ENCODE assay signal across 17 mouse cellular contexts in genomic region chr16:58475544-58476154, GRCm38 (mm10). TPM values are rescaled to one million over a fixed set of nuclear protein-coding genes. Genes with fewer than 3 reads are reported as not detected.
DNase-seq lines count a peak whose midpoint lies in the region; ATAC-seq and TF ChIP-seq lines count a peak whose summit lies in the region.
"Had no signal": no experiment of that assay in that cellular context is flagged by ENCODE, and none has a peak within 500 bp of the region (broad histone marks: within the 10 kb centered on the region; RNA-seq: fewer than 3 reads in every experiment).

No protein-coding gene starts in this region.

- H3K36me3 ChIP-seq in heart, postnatal 0 days (replicated peaks; ENCODE audit: control insufficient read depth, insufficient read depth, low read length) = peaks cover 50% of the 10 kb centered on the region
- peaks cover 62% of the 10 kb centered on the region for H3K36me3 ChIP-seq in heart, embryonic 12.5 days
- peaks cover 79 to 98% of the 10 kb centered on the region in 2 experiments for H3K36me3 ChIP-seq in CH12.LX (replicated peaks in 1 of 2; ENCODE audit: control insufficient read depth in 1 of 2, insufficient read depth in 1 of 2, low read length in 1 of 2)

- in situ Hi-C loops in CH12.LX (cut with MboI; ENCODE audit: low pct_ligation_motif_present, low pct_unique_long_range_greater_than_20kb, low sequenced_read_pairs) = no loop called here

- no peak for ATAC-seq in heart, postnatal 0 days (ENCODE audit: insufficient read depth, low read depth)
- ATAC-seq in heart, embryonic 12.5 days (ENCODE audit: insufficient number of reproducible peaks, low FRiP score) = no peak
- ATAC-seq: inflammation-experienced regulatory T-cells, adult 6 months had no signal

- no peak for TF ChIP-seq RAD21 in CH12.LX (IDR thresholded peaks at IDR 0.05; ENCODE audit: low read depth, low read length)

- peaks cover 28% of the 10 kb centered on the region for H3K79me2 ChIP-seq in CH12.LX (replicated peaks; ENCODE audit: control insufficient read depth, extremely low read depth, insufficient read depth, poor library complexity, severe bottlenecking)

- H3K4me2 ChIP-seq in heart, postnatal 0 days (ENCODE audit: low read depth, low read length) = no peak overlapping the region
- H3K4me2 ChIP-seq in heart, embryonic 12.5 days = no peak overlapping the region
- no peak overlapping the region for H3K4me2 ChIP-seq in CH12.LX (ENCODE audit: insufficient read depth, low read depth, poor library complexity, severe bottlenecking)
- H3K4me2 ChIP-seq: embryonic facial prominence, embryonic 15.5 days; limb, embryonic 13.5 days had no signal

- 0 out of 2 replicates have a peak, but pooled peaks cover 5% of the 10 kb centered on the region for H3K9me3 ChIP-seq in heart, postnatal 0 days (replicated peaks; ENCODE audit: control insufficient read depth, low read length)
- peaks cover 6% of the 10 kb centered on the region; the same call in 1 of the 2 replicates for H3K9me3 ChIP-seq in heart, embryonic 12.5 days (replicated peaks)
- H3K9me3 ChIP-seq in CH12.LX (replicated peaks; ENCODE audit: low read length) = peaks cover 21% of the 10 kb centered on the region
- H3K9me3 ChIP-seq: embryonic facial prominence, embryonic 15.5 days; heart, embryonic 10.5 days had no signal

- no peak for TF ChIP-seq EP300 in heart, postnatal 0 days (IDR thresholded peaks at IDR 0.05; ENCODE audit: low read depth)
- peak; percentile 80; the same call in 1 of the 2 replicates for TF ChIP-seq EP300 in CH12.LX (IDR thresholded peaks at IDR 0.05; ENCODE audit: low read length)

- TF ChIP-seq POLR2A in CH12.LX (IDR thresholded peaks at IDR 0.05; ENCODE audit: low read depth, low read length) = no peak
- no peak for TF ChIP-seq POLR2A in bone marrow macrophage, adult 2 months (IDR thresholded peaks at IDR 0.05; ENCODE audit: borderline replicate concordance, low read depth, low read length)

- H3K4me1 ChIP-seq in heart, postnatal 0 days (ENCODE audit: control insufficient read depth, insufficient read depth) = peaks cover 8% of the 10 kb centered on the region
- H3K4me1 ChIP-seq in heart, embryonic 12.5 days (replicated peaks) = peaks cover 14% of the 10 kb centered on the region
- H3K4me1 ChIP-seq in CH12.LX (ENCODE audit: control insufficient read depth in 1 of 2, insufficient read depth in 2 of 2) = peaks cover 14 to 76% of the 10 kb centered on the region in 2 experiments
- peaks cover 34% of the 10 kb centered on the region for H3K4me1 ChIP-seq in bone marrow macrophage, adult 2 months (ENCODE audit: control insufficient read depth, insufficient read depth, low read length)
- H3K4me1 ChIP-seq: embryonic facial prominence, embryonic 15.5 days; heart, embryonic 10.5 days had no signal

- H3K9ac ChIP-seq in heart, postnatal 0 days (replicated peaks; ENCODE audit: low read depth, low read length) = no peak overlapping the region
- no peak overlapping the region for H3K9ac ChIP-seq in heart, embryonic 12.5 days
- H3K9ac ChIP-seq in CH12.LX (ENCODE audit: insufficient read depth, low read depth) = 0 out of 2 replicates have a peak overlapping the region, but pooled peaks have one; percentile 7
- H3K9ac ChIP-seq: embryonic facial prominence, embryonic 15.5 days; limb, embryonic 13.5 days had no signal

- H3K4me3 ChIP-seq in heart, postnatal 0 days (ENCODE audit: low read depth, low read length) = no peak overlapping the region
- no peak overlapping the region for H3K4me3 ChIP-seq in heart, embryonic 12.5 days
- no peak overlapping the region for H3K4me3 ChIP-seq in layer of hippocampus, adult 2 months
- H3K4me3 ChIP-seq in CH12.LX (replicated peaks in 1 of 3; ENCODE audit: low read depth in 2 of 3, low read length in 2 of 3, poor library complexity in 1 of 3) = no peak overlapping the region
- H3K4me3 ChIP-seq in bone marrow macrophage, adult 2 months (ENCODE audit: insufficient read depth, low read length) = no peak overlapping the region
- H3K4me3 ChIP-seq: embryonic facial prominence, embryonic 15.5 days; forebrain, embryonic 10.5 days; heart, embryonic 10.5 days; limb, embryonic 13.5 days had no signal

- no peak for TF ChIP-seq CTCF in heart, postnatal 0 days (IDR thresholded peaks at IDR 0.05; ENCODE audit: low read depth)
- TF ChIP-seq CTCF in layer of hippocampus, adult 2 months (conservative IDR thresholded peaks at IDR 0.05) = no peak
- TF ChIP-seq CTCF in CH12.LX (conservative IDR thresholded peaks at IDR 0.05 in 1 of 2, IDR thresholded peaks at IDR 0.05 in 1 of 2; ENCODE audit: low read depth in 2 of 2, low read length in 2 of 2) = no peak
- TF ChIP-seq CTCF in bone marrow macrophage, adult 2 months (IDR thresholded peaks at IDR 0.05; ENCODE audit: low read depth, low read length) = no peak

- H3K27me3 ChIP-seq in heart, postnatal 0 days (ENCODE audit: control insufficient read depth, insufficient read depth, low read length) = no peaks in the 10 kb centered on the region
- H3K27me3 ChIP-seq in heart, embryonic 12.5 days (replicated peaks) = no peaks in the 10 kb centered on the region
- no peaks in the 10 kb centered on the region for H3K27me3 ChIP-seq in CH12.LX (replicated peaks)
- H3K27me3 ChIP-seq: embryonic facial prominence, embryonic 15.5 days; limb, embryonic 13.5 days had no signal

- DNase-seq in heart, postnatal 0 days (ENCODE audit: low spot score) = no peak
- no peak for DNase-seq in layer of hippocampus, adult 2 months (ENCODE audit: low spot score in 2 of 2)
- DNase-seq in layer of hippocampus, adult 9-10 months (ENCODE audit: low spot score) = no peak
- DNase-seq in CH12.LX (ENCODE audit: extremely low read depth) = peak; percentile 57
- no peak for DNase-seq in B cell, adult 2 months
- DNase-seq in cerebellum, postnatal 14 days = no peak
- DNase-seq: cerebellum, postnatal 10 days; embryo, embryonic 11 days; gastrocnemius, postnatal 10 days; thymus, postnatal 25 days had no signal

- H3K27ac ChIP-seq in heart, postnatal 0 days (ENCODE audit: low read depth) = peak overlapping the region; percentile 48
- H3K27ac ChIP-seq in heart, embryonic 12.5 days (ENCODE audit: poor library complexity, severe bottlenecking) = no peak overlapping the region
- peak overlapping the region; percentile 51; the same call in 1 of the 2 replicates for H3K27ac ChIP-seq in layer of hippocampus, adult 2 months
- H3K27ac ChIP-seq in CH12.LX (ENCODE audit: insufficient read depth, low read depth) = peak overlapping the region; percentile 52
- peak overlapping the region; percentile 62 for H3K27ac ChIP-seq in bone marrow macrophage, adult 2 months (ENCODE audit: insufficient read depth, low read depth, low read length)
- H3K27ac ChIP-seq: forebrain, embryonic 10.5 days; heart, embryonic 10.5 days; limb, embryonic 13.5 days had no signal

- WGBS in heart, postnatal 0 days = 71% methylated on average over 3 of the region's 3 CpGs
- 77% methylated on average over 3 of the region's 3 CpGs for WGBS in heart, embryonic 12.5 days

- dilution Hi-C loops in CH12.LX (cut with MboI; ENCODE audit: extremely low pct_ligation_motif_present, extremely low pct_unique_long_range_greater_than_20kb, low sequenced_read_pairs) = no loop called here

TF ChIP-seq in CH12.LX, 34 proteins besides CTCF, POLR2A, EP300 and RAD21:
- TF ChIP-seq ETS1 (conservative IDR thresholded peaks at IDR 0.05; ENCODE audit: low read depth, low read length) (peak; percentile 72), E2F4 (IDR thresholded peaks at IDR 0.05; ENCODE audit: insufficient replicate concordance, low read depth, low read length) (no peak), POLR2AphosphoS2 (IDR thresholded peaks at IDR 0.05; ENCODE audit: low read depth, low read length) (no peak), ELF1 (IDR thresholded peaks at IDR 0.05; ENCODE audit: low read depth, low read length) (no peak), SIN3A (IDR thresholded peaks at IDR 0.05; ENCODE audit: low read length) (no peak), MAFK (IDR thresholded peaks at IDR 0.05; ENCODE audit: insufficient replicate concordance, low read length) (peak; percentile 48), SMC3 (IDR thresholded peaks at IDR 0.05; ENCODE audit: low read depth, low read length) (no peak), JUND (conservative IDR thresholded peaks at IDR 0.05; ENCODE audit: low read depth, low read length) (peak; percentile 94), MXI1 (IDR thresholded peaks at IDR 0.05; ENCODE audit: low read depth, low read length) (no peak), HCFC1 (IDR thresholded peaks at IDR 0.05; ENCODE audit: low read depth, low read length) (no peak), TCF12 (IDR thresholded peaks at IDR 0.05; ENCODE audit: low read depth, low read length) (no peak), CHD2 (IDR thresholded peaks at IDR 0.05; ENCODE audit: low read length) (no peak), JUN (IDR thresholded peaks at IDR 0.05; ENCODE audit: insufficient read depth, low read depth, low read length) (peak; percentile 80), USF2 (conservative IDR thresholded peaks at IDR 0.05; ENCODE audit: low read depth, low read length) (no peak), ZC3H11A (IDR thresholded peaks at IDR 0.05; ENCODE audit: low read depth, low read length) (no peak), NELFE (IDR thresholded peaks at IDR 0.05; ENCODE audit: low read depth, low read length) (no peak)

RNA-seq across cellular contexts. Expression of gene St3gal6, which starts 48.4 kb away (rescaled TPM):
- total RNA-seq in heart, postnatal 0 days (2014; rRNA removed; ENCODE audit: low replicate concordance) = 7.8 and 7.9 TPM in 2 replicates
- polyA plus RNA-seq in heart, postnatal 0 days (2015; fragmentation: Nextera tagmentation; extraction: Ambion mirVana) = 14.7 and 17.2 TPM in 2 replicates
- 15.9 and 18.2 TPM in 2 replicates for polyA plus RNA-seq in heart, embryonic 12.5 days (2016; fragmentation: Nextera tagmentation; extraction: Ambion mirVana)
- total RNA-seq in layer of hippocampus, adult 2 months (2021) = 10 to 100 TPM; 13.0 to 17.4 TPM
- total RNA-seq in CH12.LX (2012; rRNA removed) (149 and 167 TPM in 2 replicates), CH12.LX (2014; rRNA removed) (225 and 240 TPM in 2 replicates)
- polyA plus RNA-seq in CH12.LX (2012; ENCODE audit: insufficient read length, low read depth) = 391 and 420 TPM in 2 replicates
- 6.6 and 8.5 TPM in 2 replicates for polyA plus RNA-seq in bone marrow macrophage, adult 2 months (2012; ENCODE audit: insufficient read depth, insufficient read length, missing spikeins)

Comparison
In these comparisons a context has a peak if more than half of its experiments do, and no peak if none do; other contexts are left out.
1. RNA of gene St3gal6, which starts 48.4 kb away (polyA plus RNA-seq): 391 to 420 TPM in CH12.LX; 15.9 to 18.2 TPM in heart, embryonic 12.5 days, 14.7 to 17.2 TPM in heart, postnatal 0 days and 6.6 to 8.5 TPM in bone marrow macrophage, adult 2 months; every median in the first group is over 10 times any median in the second.